Mouse (Mus musculus): ENCODE results near the gene Lsm7. TPM values are rescaled to one million over a fixed set of nuclear protein-coding genes. Genes with fewer than 3 reads are reported as not detected.

Gene Lsm7
- polyA plus RNA-seq (2014; fragmentation: Nextera tagmentation; extraction: Ambion mirVana), result 256 and 328 TPM in 2 replicates

DNA sequence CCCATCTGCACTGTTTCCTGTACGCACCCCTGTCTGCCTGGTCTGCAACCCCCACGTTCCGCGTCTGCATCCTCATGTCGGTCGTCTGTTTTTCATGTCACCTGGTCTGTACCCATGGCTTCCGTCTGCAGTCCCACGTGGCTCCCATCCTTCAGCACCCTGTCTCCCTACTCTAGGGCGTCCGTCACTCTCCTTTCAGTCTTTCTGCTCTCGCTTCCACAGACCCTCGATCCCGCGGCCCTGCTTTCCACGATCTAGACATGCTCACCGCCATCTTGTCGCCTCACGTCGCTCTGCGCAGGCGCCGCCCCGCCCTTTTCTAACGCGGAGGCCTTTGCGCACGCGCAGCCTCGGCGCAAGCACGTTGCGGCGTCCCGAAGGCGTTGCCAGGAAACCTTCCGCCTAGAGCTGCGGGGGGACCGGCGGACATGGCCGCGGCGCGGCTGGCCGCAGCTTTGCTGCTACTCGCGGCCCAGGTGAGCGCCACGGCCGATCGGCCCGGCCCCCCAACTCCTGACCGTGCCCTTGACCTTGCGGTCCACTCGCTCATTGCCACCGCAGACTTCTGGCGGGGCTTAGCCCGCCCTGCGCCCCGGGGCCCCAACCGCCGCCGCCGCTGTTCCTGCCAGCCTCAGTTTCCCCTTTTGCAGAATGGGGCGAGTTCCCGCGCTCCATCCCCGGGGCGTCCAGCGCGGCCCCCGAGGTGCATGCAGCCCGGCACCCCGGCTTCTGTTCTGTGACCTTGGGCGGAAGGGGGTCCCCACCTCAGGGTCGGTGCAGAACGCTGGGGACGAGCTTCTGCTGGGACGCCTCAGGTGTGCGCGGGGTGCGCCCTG lies at the start of gene Lsm7, which contains the start of gene Sppl2b:
Gene Lsm7 (minus strand): TSS at position 297 of the 836 bp plus-strand sequence.
Gene Sppl2b (plus strand): TSS at position 363 of the 836 bp plus-strand sequence.
- Histone ChIP-seq H3K4me1 (ENCODE audit: control insufficient read depth, insufficient read depth, low read length) (peaks cover 26% of the 10 kb centered on the region), H3K9ac (replicated peaks; ENCODE audit: low read length) (peak within 1 kb of the TSS; percentile 86), H3K36me3 (ENCODE audit: control insufficient read depth, insufficient read depth, low read length) (peaks cover 26% of the 10 kb centered on the region), H3K4me3 (replicated peaks; ENCODE audit: low read depth, low read length) (peak within 1 kb of the TSS; percentile 97), H3K27me3 (ENCODE audit: control insufficient read depth, insufficient read depth, low read length) (no peaks in the 10 kb centered on the region), H3K9me3 (ENCODE audit: control insufficient read depth, low read length) (no peaks in the 10 kb centered on the region), H3K4me2 (ENCODE audit: low read length) (peak within 1 kb of the TSS; percentile 99), H3K27ac (replicated peaks; ENCODE audit: low read depth, low read length) (peak within 1 kb of the TSS; percentile 71)
- peak; percentile 99 for DNase-seq
- 1% methylated on average over 80 of the region's 81 CpGs for WGBS
- ATAC-seq (ENCODE audit: low FRiP score, low TSS enrichment), result peak; percentile 89

DNA sequence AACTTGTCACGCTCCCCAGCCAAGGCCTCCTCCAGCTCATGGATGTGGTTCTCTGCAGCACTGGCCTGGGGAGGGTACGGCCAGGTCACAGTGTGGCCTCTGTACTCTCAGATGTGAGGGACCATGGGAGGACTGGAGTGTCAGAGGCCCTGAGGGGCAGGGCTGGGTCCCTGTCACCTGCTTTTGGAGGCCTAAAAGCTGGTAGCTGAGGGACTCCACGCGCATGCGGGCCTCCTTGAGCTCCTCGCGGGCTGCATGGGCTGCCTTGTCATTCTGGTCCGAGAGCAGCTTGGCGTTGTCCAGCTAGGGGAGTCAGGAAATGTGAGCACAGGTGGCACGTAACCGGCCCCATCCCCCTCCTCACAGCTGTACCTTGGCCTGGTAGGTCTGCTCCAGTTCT lies 49.7 kb upstream of the Lsm7 start:
- no peaks in the 10 kb centered on the region for H3K9me3 ChIP-seq (ENCODE audit: control insufficient read depth, low read length)
- H3K9ac ChIP-seq (replicated peaks; ENCODE audit: low read length), result no peak overlapping the region
- no peaks in the 10 kb centered on the region for H3K27me3 ChIP-seq (ENCODE audit: control insufficient read depth, insufficient read depth, low read length)
- DNase-seq (no peak), ATAC-seq (ENCODE audit: low FRiP score, low TSS enrichment) (no peak)
- H3K4me2 ChIP-seq (ENCODE audit: low read length), result no peak overlapping the region
- H3K4me1 ChIP-seq (ENCODE audit: control insufficient read depth, insufficient read depth, low read length), result peaks cover 3% of the 10 kb centered on the region
- H3K4me3 ChIP-seq (replicated peaks; ENCODE audit: low read depth, low read length), result no peak overlapping the region
- no peak overlapping the region for H3K27ac ChIP-seq (replicated peaks; ENCODE audit: low read depth, low read length)
- WGBS, result 95% methylated on average over 11 of the region's 11 CpGs
- peaks cover 69% of the 10 kb centered on the region for H3K36me3 ChIP-seq (ENCODE audit: control insufficient read depth, insufficient read depth, low read length)

DNA sequence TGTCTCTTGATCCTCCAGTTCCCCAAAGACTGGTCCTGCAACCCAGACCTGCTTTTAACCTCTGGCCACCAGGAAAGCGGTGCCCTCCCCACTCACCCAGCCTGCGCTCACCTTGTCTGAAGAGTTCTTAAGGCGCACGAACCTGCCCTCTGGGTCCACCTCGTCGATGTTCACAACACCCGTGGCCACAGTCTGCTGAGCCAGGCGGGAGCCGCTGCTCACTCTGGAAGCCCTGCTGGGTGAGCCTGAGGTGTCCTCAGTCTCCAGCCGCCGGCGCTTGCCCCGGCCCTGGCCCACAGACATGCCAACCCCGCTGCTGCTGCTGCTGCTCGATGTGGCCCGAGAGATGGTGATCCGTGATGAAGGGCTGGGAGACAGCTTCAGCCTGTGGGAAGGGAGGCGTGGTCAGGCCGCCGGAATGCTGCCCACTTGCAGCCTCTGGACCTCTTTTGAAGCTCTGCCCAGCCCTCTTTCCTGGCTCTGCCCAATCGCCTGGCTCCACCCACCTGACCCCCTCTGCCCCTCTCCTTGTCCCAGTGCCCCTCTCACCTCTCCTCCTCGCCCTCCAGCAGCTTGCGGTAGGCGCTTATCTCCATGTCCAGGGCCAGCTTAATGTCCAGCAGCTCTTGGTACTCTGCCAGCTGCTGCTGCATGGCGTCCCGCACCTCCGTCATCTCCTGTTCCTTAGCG lies 49.1 kb upstream of the Lsm7 start:
- 91% methylated on average over 28 of the region's 28 CpGs for WGBS
- Histone ChIP-seq H3K9me3 (ENCODE audit: control insufficient read depth, low read length) (no peaks in the 10 kb centered on the region), H3K9ac (replicated peaks; ENCODE audit: low read length) (no peak overlapping the region), H3K36me3 (ENCODE audit: control insufficient read depth, insufficient read depth, low read length) (peaks cover 67% of the 10 kb centered on the region), H3K4me2 (ENCODE audit: low read length) (no peak overlapping the region), H3K4me3 (replicated peaks; ENCODE audit: low read depth, low read length) (no peak overlapping the region), H3K27me3 (ENCODE audit: control insufficient read depth, insufficient read depth, low read length) (no peaks in the 10 kb centered on the region), H3K4me1 (ENCODE audit: control insufficient read depth, insufficient read depth, low read length) (peaks cover 7% of the 10 kb centered on the region), H3K27ac (replicated peaks; ENCODE audit: low read depth, low read length) (no peak overlapping the region)
- ATAC-seq (ENCODE audit: low FRiP score, low TSS enrichment), result no peak
- DNase-seq, result no peak

DNA sequence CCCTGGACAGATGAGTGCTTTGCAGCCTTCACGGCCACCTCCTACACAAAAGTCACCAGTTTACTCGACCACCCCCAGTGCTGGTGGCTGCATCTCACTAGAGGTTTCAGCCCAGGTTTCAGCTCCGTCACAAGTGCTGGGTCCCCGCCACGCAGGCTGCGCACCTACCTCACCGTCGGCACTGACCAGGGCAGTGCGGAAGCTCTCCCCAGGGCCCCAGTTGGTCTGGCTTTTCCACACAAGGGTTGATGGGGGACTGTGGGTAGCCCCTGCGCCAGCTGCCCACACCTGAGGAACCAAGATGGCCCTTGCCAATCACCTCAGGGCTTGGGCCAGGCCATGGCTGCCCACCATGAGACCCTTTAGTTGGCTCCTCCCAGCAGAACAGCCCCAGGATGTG lies 48.3 kb upstream of the Lsm7 start:
- DNase-seq (no peak), ATAC-seq (ENCODE audit: low FRiP score, low TSS enrichment) (no peak)
- no peak overlapping the region for H3K4me2 ChIP-seq (ENCODE audit: low read length)
- H3K27me3 ChIP-seq (ENCODE audit: control insufficient read depth, insufficient read depth, low read length), result no peaks in the 10 kb centered on the region
- no peak overlapping the region for H3K4me3 ChIP-seq (replicated peaks; ENCODE audit: low read depth, low read length)
- H3K36me3 ChIP-seq (ENCODE audit: control insufficient read depth, insufficient read depth, low read length), result peaks cover 67% of the 10 kb centered on the region
- H3K27ac ChIP-seq (replicated peaks; ENCODE audit: low read depth, low read length), result no peak overlapping the region
- H3K9me3 ChIP-seq (ENCODE audit: control insufficient read depth, low read length), result no peaks in the 10 kb centered on the region
- H3K9ac ChIP-seq (replicated peaks; ENCODE audit: low read length), result no peak overlapping the region
- WGBS, result 93% methylated on average over 10 of the region's 10 CpGs
- H3K4me1 ChIP-seq (ENCODE audit: control insufficient read depth, insufficient read depth, low read length), result peaks cover 7% of the 10 kb centered on the region

DNA sequence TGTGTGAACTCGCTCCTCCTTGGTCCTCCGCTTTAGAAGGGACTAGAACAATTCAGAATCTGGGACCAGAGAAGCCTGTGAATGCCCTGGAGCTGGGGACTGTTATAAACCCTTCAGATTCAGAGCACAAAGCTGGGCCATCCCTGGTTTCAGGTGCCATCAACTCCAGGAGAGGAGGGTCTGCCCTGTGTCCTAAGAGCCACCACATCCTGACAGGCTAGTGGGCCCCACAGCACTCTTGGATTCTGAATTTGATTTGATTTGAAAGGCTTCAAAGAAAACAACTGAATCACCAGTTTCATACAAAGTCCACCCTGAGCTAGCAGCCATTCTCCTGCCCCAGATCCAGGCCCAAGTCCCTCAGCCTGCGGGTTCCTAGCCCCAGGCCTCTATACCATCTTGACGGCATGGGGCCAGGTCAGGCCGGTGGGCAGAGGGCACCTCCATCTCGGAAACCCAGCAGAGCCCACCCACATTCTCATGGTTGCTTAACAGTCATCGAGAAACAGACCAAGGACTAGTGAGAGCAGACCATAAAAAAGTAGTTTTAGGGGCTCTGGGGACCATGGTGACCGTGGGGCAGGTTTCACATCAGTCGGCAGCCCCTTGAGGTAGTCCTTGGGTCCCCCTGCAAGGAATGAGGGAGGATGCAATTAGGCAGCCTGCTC lies 47.4 kb upstream of the Lsm7 start:
- Histone ChIP-seq H3K9ac (replicated peaks; ENCODE audit: low read length) (no peak overlapping the region), H3K36me3 (ENCODE audit: control insufficient read depth, insufficient read depth, low read length) (peaks cover 63% of the 10 kb centered on the region), H3K27ac (replicated peaks; ENCODE audit: low read depth, low read length) (no peak overlapping the region), H3K4me2 (ENCODE audit: low read length) (no peak overlapping the region), H3K4me1 (ENCODE audit: control insufficient read depth, insufficient read depth, low read length) (peaks cover 7% of the 10 kb centered on the region), H3K4me3 (replicated peaks; ENCODE audit: low read depth, low read length) (no peak overlapping the region), H3K27me3 (ENCODE audit: control insufficient read depth, insufficient read depth, low read length) (no peaks in the 10 kb centered on the region), H3K9me3 (ENCODE audit: control insufficient read depth, low read length) (no peaks in the 10 kb centered on the region)
- WGBS, result 97% methylated on average over 9 of the region's 9 CpGs
- no peak for DNase-seq
- ATAC-seq (ENCODE audit: low FRiP score, low TSS enrichment), result no peak

DNA sequence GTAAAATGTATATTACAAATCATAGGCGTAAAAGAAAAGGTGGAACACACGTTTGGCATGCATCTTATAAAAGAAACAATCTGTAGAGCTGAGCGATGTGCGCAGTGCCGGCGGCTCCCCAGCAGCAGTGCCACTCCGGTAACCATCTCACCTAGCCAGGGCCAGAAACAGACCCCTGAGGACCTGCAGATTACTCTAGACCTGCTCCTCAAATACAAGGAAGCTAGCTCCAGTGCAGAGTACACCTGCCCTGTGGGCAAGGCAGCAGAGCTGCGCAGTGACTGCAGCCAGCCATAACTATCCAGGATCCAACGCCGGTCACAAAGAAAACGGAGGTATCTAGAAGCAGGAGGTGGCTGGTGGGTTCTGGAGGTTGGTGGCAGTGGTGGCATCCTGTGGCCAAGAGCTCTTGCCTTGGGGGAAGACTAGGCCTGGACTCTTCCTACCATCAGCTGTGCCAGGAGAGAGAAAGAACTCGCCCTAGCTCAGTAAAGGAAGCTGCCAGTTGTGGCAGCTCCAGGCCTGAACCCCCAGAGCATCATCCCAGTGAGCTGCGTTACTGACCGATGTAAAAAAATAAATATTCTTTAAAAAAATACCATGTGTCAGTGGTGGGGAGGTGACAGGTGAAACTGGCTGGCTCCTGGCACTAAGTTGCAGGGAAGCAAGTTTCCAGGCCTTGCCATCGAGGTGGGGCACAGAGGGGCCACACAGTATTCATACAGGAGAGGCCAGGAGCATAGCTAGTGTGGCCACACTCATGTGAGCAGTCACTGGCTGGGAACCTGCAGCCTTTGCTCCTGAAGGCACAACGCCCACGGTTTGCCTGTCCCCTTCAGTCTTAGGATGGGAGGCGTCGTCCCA lies 46.6 kb upstream of the Lsm7 start:
- peak overlapping the region; percentile 64 for H3K27ac ChIP-seq (replicated peaks; ENCODE audit: low read depth, low read length)
- DNase-seq, result peak; percentile 15
- peaks cover 59% of the 10 kb centered on the region for H3K36me3 ChIP-seq (ENCODE audit: control insufficient read depth, insufficient read depth, low read length)
- peaks cover 7% of the 10 kb centered on the region for H3K4me1 ChIP-seq (ENCODE audit: control insufficient read depth, insufficient read depth, low read length)
- H3K27me3 ChIP-seq (ENCODE audit: control insufficient read depth, insufficient read depth, low read length), result no peaks in the 10 kb centered on the region
- ATAC-seq (ENCODE audit: low FRiP score, low TSS enrichment), result no peak
- 91% methylated on average over 19 of the region's 19 CpGs for WGBS
- no peak overlapping the region for H3K4me3 ChIP-seq (replicated peaks; ENCODE audit: low read depth, low read length)
- H3K4me2 ChIP-seq (ENCODE audit: low read length), result peak overlapping the region; percentile 96
- no peaks in the 10 kb centered on the region for H3K9me3 ChIP-seq (ENCODE audit: control insufficient read depth, low read length)
- no peak overlapping the region for H3K9ac ChIP-seq (replicated peaks; ENCODE audit: low read length)

DNA sequence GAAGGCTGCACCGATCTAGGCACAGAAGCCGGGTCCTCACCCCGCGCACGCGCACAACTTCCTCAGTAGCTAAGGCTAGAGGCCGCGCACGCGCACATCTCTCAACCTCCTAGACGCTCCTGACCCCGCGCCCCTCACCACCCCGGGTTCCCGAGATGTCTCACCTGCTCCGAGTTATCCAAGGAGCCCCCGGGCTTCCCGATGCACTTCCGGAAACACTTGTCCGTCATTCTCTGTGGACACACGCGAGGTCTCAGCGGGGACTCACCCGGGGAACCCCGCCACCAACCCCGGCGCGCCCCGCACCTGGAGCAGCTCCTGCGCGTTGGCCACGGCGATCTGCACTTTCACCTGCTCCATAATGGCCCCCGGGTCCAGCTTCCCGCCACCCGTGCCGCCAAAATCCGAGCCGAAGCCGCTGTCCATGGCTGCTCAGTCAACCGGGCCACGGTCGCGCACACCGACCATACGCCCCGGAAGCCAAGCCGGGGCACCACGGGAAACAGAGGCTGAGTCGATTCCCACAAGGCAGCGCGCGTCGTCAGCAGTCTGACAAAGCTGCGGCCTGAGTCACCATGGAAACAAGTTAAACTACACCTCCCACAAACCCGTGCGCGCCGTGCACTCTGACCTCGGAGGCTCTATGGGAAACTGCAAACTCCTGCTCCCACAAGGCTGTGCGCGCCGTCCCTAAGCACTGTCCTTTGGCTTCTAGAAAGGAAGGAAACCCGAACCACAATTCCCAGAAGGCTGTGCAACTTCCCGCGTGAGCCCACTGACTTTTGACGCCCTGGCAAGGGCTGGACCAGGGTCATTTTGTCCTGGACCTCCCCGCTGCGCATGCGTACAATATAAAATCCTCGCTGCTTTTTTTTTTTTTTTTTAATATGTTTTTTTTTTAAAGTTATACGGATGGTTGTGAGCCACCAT lies 45.6 kb upstream of the Lsm7 start, which contains the start of gene Timm13:
Gene Timm13 (minus strand): TSS at position 652 of the 930 bp plus-strand sequence.
- peak within 1 kb of the TSS; percentile 79 for H3K9ac ChIP-seq (replicated peaks; ENCODE audit: low read length)
- ATAC-seq (ENCODE audit: low FRiP score, low TSS enrichment) (peak; percentile 94), DNase-seq (peak; percentile 99)
- H3K4me2 ChIP-seq (ENCODE audit: low read length), result peak within 1 kb of the TSS; percentile 96
- peaks cover 59% of the 10 kb centered on the region for H3K36me3 ChIP-seq (ENCODE audit: control insufficient read depth, insufficient read depth, low read length)
- H3K27ac ChIP-seq (replicated peaks; ENCODE audit: low read depth, low read length), result peak within 1 kb of the TSS; percentile 88
- peaks cover 7% of the 10 kb centered on the region for H3K4me1 ChIP-seq (ENCODE audit: control insufficient read depth, insufficient read depth, low read length)
- H3K4me3 ChIP-seq (replicated peaks; ENCODE audit: low read depth, low read length), result peak within 1 kb of the TSS; percentile 96
- H3K27me3 ChIP-seq (ENCODE audit: control insufficient read depth, insufficient read depth, low read length), result no peaks in the 10 kb centered on the region
- WGBS, result under 1% methylated on average over 72 of the region's 72 CpGs
- H3K9me3 ChIP-seq (ENCODE audit: control insufficient read depth, low read length), result no peaks in the 10 kb centered on the region
